Mouse (Mus musculus): Measurements from ENCODE around the gene Slc27a5. TPM values are rescaled to one million over a fixed set of nuclear protein-coding genes. Genes with fewer than 3 reads are reported as not detected.

The Slc27a5 gene
- total RNA-seq, 2 experiments from 2014 or later, result not detected

GRCm38 (mm10) chr7:13028986-13029385 lies 31.0 kb upstream of the Slc27a5 start:
- DNase-seq (ENCODE audit: low spot score), result no peak
- intact Hi-C loops (cut with DNase I), result no loop called here

GRCm38 (mm10) chr7:13025511-13026112 lies 27.6 kb upstream of the Slc27a5 start:
- intact Hi-C loops (cut with DNase I), result no loop called here
- DNase-seq (ENCODE audit: low spot score), result no peak

GRCm38 (mm10) chr7:13024805-13025204 lies 26.8 kb upstream of the Slc27a5 start:
- peak; percentile 35 for DNase-seq (ENCODE audit: low spot score)
- intact Hi-C loops (cut with DNase I), result no loop called here

- intact Hi-C loops (cut with DNase I), result no loop called here
Observed at GRCm38 (mm10) chr7:13023928-13024731, 26.1 kb upstream of the Slc27a5 start.

GRCm38 (mm10) chr7:13022773-13023535 lies 25.0 kb upstream of the Slc27a5 start:
- intact Hi-C loops (cut with DNase I), result no loop called here
- DNase-seq (ENCODE audit: low spot score), result peak; percentile 54

More at GRCm38 (mm10) chr7:13023928-13024731, 26.1 kb upstream of the Slc27a5 start:
- DNase-seq (ENCODE audit: low spot score), result peak; percentile 84

GRCm38 (mm10) chr7:13015217-13015616 lies 17.2 kb upstream of the Slc27a5 start:
- intact Hi-C loops (cut with DNase I), result no loop called here
- no peak for DNase-seq (ENCODE audit: low spot score)

GRCm38 (mm10) chr7:13014275-13014839 lies 16.4 kb upstream of the Slc27a5 start:
- intact Hi-C loops (cut with DNase I), result no loop called here

GRCm38 (mm10) chr7:13013671-13014070 lies 15.7 kb upstream of the Slc27a5 start:
- intact Hi-C loops (cut with DNase I), result no loop called here
- no peak for DNase-seq (ENCODE audit: low spot score)

More at GRCm38 (mm10) chr7:13014275-13014839, 16.4 kb upstream of the Slc27a5 start:
- DNase-seq (ENCODE audit: low spot score), result no peak

- DNase-seq (ENCODE audit: low spot score), result no peak
- intact Hi-C loops (cut with DNase I), result no loop called here
Observed at GRCm38 (mm10) chr7:13010005-13010908, 12.3 kb upstream of the Slc27a5 start, which contains the start of gene Zbtb45. Gene Zbtb45 (minus strand): TSS chr7:13010034.

GRCm38 (mm10) chr7:13009143-13010004 lies 11.4 kb upstream of the Slc27a5 start:
- intact Hi-C loops (cut with DNase I), result loop anchor here (1.0 to 2.0 kb wide), 2 partner anchors 37 to 101 kb away; no protein-coding TSS in a partner anchor
- peak; percentile 84 for DNase-seq (ENCODE audit: low spot score)

- no peak for DNase-seq (ENCODE audit: low spot score)
- intact Hi-C loops (cut with DNase I), result loop anchor here (2.0 kb wide), 1 partner anchor 99 kb away; no protein-coding TSS in a partner anchor
Observed at GRCm38 (mm10) chr7:13007341-13008092, 9.5 kb upstream of the Slc27a5 start.

- DNase-seq (ENCODE audit: low spot score), result no peak
- intact Hi-C loops (cut with DNase I), result no loop called here
Observed at GRCm38 (mm10) chr7:13006531-13006930, 8.5 kb upstream of the Slc27a5 start.

- intact Hi-C loops (cut with DNase I), result no loop called here
- no peak for DNase-seq (ENCODE audit: low spot score)
Observed at GRCm38 (mm10) chr7:13006011-13006410, 8.0 kb upstream of the Slc27a5 start.

GRCm38 (mm10) chr7:13003380-13003779 lies 5.4 kb upstream of the Slc27a5 start:
- intact Hi-C loops (cut with DNase I), result no loop called here
- no peak for DNase-seq (ENCODE audit: low spot score)

GRCm38 (mm10) chr7:13001584-13001983 lies 3.6 kb upstream of the Slc27a5 start:
- intact Hi-C loops (cut with DNase I), result no loop called here
- DNase-seq (ENCODE audit: low spot score), result no peak

- intact Hi-C loops (cut with DNase I), result no loop called here
- DNase-seq (ENCODE audit: low spot score), result no peak
Observed at GRCm38 (mm10) chr7:12998851-12999250, 859 bp upstream of the Slc27a5 start, which contains the start of gene Trim28. Gene Trim28 (plus strand): TSS chr7:12999114.

- intact Hi-C loops (cut with DNase I), result no loop called here
- DNase-seq (ENCODE audit: low spot score), result no peak
Observed at GRCm38 (mm10) chr7:12997230-12997629, 762 bp downstream of the Slc27a5 start.

Data from heart, postnatal 25 days (tissue).